Mouse (Mus musculus) heart, embryonic 10.5 days (tissue): Measurements from ENCODE around the gene Myrip. TPM values are rescaled to one million over a fixed set of nuclear protein-coding genes. Genes with fewer than 3 reads are reported as not detected.
"Not testable (repeated sequence)": the region's sequence is repeated elsewhere in the genome, so short reads cannot be mapped to it uniquely, and the experiment has no call there.

Experiments used
- DNase-seq: peaks from one replicate; pipeline ENCODE4 v3.0.0-alpha.2; 2017; ENCODE audit warnings: low spot score
- H3K27ac ChIP-seq: fragments of 300-500 bp; sonication (generic); 2 replicates; pipeline ENCODE4 v1.5.1; 2016; ENCODE audit warnings: mild to moderate bottlenecking
- H3K27me3 ChIP-seq: fragments of 300-500 bp; sonication (generic); 2 replicates; pipeline ENCODE4 v1.6.1; 2016; ENCODE audit warnings: mild to moderate bottlenecking; ENCODE audit not compliant: poor library complexity, insufficient read depth, severe bottlenecking
- H3K36me3 ChIP-seq: fragments of 300-500 bp; sonication (generic); 2 replicates; pipeline ENCODE4 v1.6.1; 2016; ENCODE audit warnings: mild to moderate bottlenecking, moderate library complexity
- H3K4me1 ChIP-seq: fragments of 300-500 bp; sonication (generic); 2 replicates; pipeline ENCODE4 v1.6.1; 2016; ENCODE audit warnings: mild to moderate bottlenecking
- H3K4me3 ChIP-seq: fragments of 300-500 bp; sonication (generic); 2 replicates; pipeline ENCODE4 v1.5.1; 2016; ENCODE audit warnings: mild to moderate bottlenecking, moderate library complexity
- H3K9me3 ChIP-seq: fragments of 300-500 bp; sonication (generic); 2 replicates; pipeline ENCODE4 v1.6.1; 2016; ENCODE audit warnings: mild to moderate bottlenecking, moderate library complexity
- WGBS: fragments of 180-500 bp; shearing (Covaris S2); methylation state at CpG from one replicate; pipeline ENCODE4 v1.1.7; 2016; 5-methylcytosine and 5-hydroxymethylcytosine counted together
- polyA plus RNA-seq: library from polyadenylated mRNA; unstranded; fragments of >200 nt; fragmentation: Nextera tagmentation; extraction: Ambion mirVana; gene quantifications from 2 replicates; pipeline ENCODE4 v1.2.1, GENCODE M21; 2016

Myrip gene
- polyA plus RNA-seq, 1 experiment from 2014 or later: 0.15 TPM

GRCm38 (mm10) chr9:120302980-120303452, 1.7 kb downstream of the Myrip start:
- 12% methylated on average over 19 of the region's 19 CpGs for WGBS
- H3K4me1 ChIP-seq: peaks cover 20% of the 10 kb centered on the region
- H3K9me3 ChIP-seq: peaks cover 5% of the 10 kb centered on the region; the same call in 1 of the 2 replicates
- no peak for DNase-seq
- H3K4me3 ChIP-seq: peak overlapping the region; percentile 75
- H3K36me3 ChIP-seq: no peaks in the 10 kb centered on the region
- H3K27me3 ChIP-seq: peaks cover 65% of the 10 kb centered on the region
- H3K27ac ChIP-seq: no peak overlapping the region

- H3K36me3 ChIP-seq: no peaks in the 10 kb centered on the region
- WGBS: under 1% methylated on average over 101 of the region's 103 CpGs
- 0 out of 2 replicates have a peak overlapping the region, but pooled peaks have one; percentile 47 for H3K27ac ChIP-seq
- peaks cover 68% of the 10 kb centered on the region for H3K27me3 ChIP-seq
- peaks cover 5% of the 10 kb centered on the region; the same call in 1 of the 2 replicates for H3K9me3 ChIP-seq
- no peak for DNase-seq
- peaks cover 20% of the 10 kb centered on the region for H3K4me1 ChIP-seq
- H3K4me3 ChIP-seq: peak overlapping the region; percentile 75
These were observed 2.4 kb downstream of the Myrip start for GRCm38 (mm10) chr9:120303453-120304299.

- no peak overlapping the region for H3K27ac ChIP-seq
- H3K9me3 ChIP-seq: peaks cover 5% of the 10 kb centered on the region; the same call in 1 of the 2 replicates
- H3K4me3 ChIP-seq: peak overlapping the region; percentile 75
- DNase-seq: no peak
- no peaks in the 10 kb centered on the region for H3K36me3 ChIP-seq
- peaks cover 20% of the 10 kb centered on the region for H3K4me1 ChIP-seq
- 5% methylated on average over 54 of the region's 54 CpGs for WGBS
- H3K27me3 ChIP-seq: peaks cover 68% of the 10 kb centered on the region
These were observed 3.2 kb downstream of the Myrip start for GRCm38 (mm10) chr9:120304300-120305137.

GRCm38 (mm10) chr9:120315171-120315570, 13.9 kb downstream of the Myrip start:
- no peak for DNase-seq
- 68% methylated on average over 3 of the region's 3 CpGs for WGBS
- Histone ChIP-seq H3K9me3 (0 out of 2 replicates have a peak, but pooled peaks cover 4% of the 10 kb centered on the region), H3K4me3 (no peak overlapping the region), H3K4me1 (no peaks in the 10 kb centered on the region), H3K36me3 (no peaks in the 10 kb centered on the region), H3K27ac (no peak overlapping the region), H3K27me3 (peaks cover 5% of the 10 kb centered on the region; the same call in 1 of the 2 replicates)

- Histone ChIP-seq H3K36me3 (no peaks in the 10 kb centered on the region), H3K27ac (no peak overlapping the region), H3K9me3 (0 out of 2 replicates have a peak, but pooled peaks cover 8% of the 10 kb centered on the region), H3K4me1 (peaks cover 7% of the 10 kb centered on the region; the same call in 1 of the 2 replicates), H3K4me3 (no peak overlapping the region), H3K27me3 (no peaks in the 10 kb centered on the region)
- WGBS: 77% methylated on average over 9 of the region's 9 CpGs
- no peak for DNase-seq
These were observed 17.8 kb downstream of the Myrip start for GRCm38 (mm10) chr9:120319099-120319498.

GRCm38 (mm10) chr9:120320573-120320972, 19.3 kb downstream of the Myrip start:
- H3K27me3 ChIP-seq: no peaks in the 10 kb centered on the region
- 0 out of 2 replicates have a peak, but pooled peaks cover 8% of the 10 kb centered on the region for H3K9me3 ChIP-seq
- DNase-seq: no peak
- 84% methylated on average over 2 of the region's 2 CpGs for WGBS
- H3K4me1 ChIP-seq: peaks cover 7% of the 10 kb centered on the region; the same call in 1 of the 2 replicates
- H3K27ac ChIP-seq: no peak overlapping the region
- H3K36me3 ChIP-seq: no peaks in the 10 kb centered on the region
- no peak overlapping the region for H3K4me3 ChIP-seq

GRCm38 (mm10) chr9:120322702-120323426, 21.6 kb downstream of the Myrip start:
- H3K9me3 ChIP-seq: peaks cover 8% of the 10 kb centered on the region; the same call in 1 of the 2 replicates
- peaks cover 7% of the 10 kb centered on the region; the same call in 1 of the 2 replicates for H3K4me1 ChIP-seq
- H3K4me3 ChIP-seq: no peak overlapping the region
- no peaks in the 10 kb centered on the region for H3K27me3 ChIP-seq
- H3K27ac ChIP-seq: no peak overlapping the region
- H3K36me3 ChIP-seq: no peaks in the 10 kb centered on the region
- WGBS: 74% methylated on average over 15 of the region's 15 CpGs
- no peak for DNase-seq

- DNase-seq, H3K4me1 ChIP-seq, H3K27ac ChIP-seq, H3K27me3 ChIP-seq, H3K36me3 ChIP-seq, H3K4me3 ChIP-seq, H3K9me3 ChIP-seq: not testable (repeated sequence)
- WGBS: 62% methylated on average over 3 of the region's 3 CpGs
These were observed 29.7 kb downstream of the Myrip start for GRCm38 (mm10) chr9:120331048-120331447.

- Histone ChIP-seq H3K9me3 (no peaks in the 10 kb centered on the region), H3K4me3 (no peak overlapping the region), H3K27me3 (0 out of 2 replicates have a peak, but pooled peaks cover 8% of the 10 kb centered on the region), H3K27ac (no peak overlapping the region), H3K4me1 (0 out of 2 replicates have a peak, but pooled peaks cover 2% of the 10 kb centered on the region), H3K36me3 (no peaks in the 10 kb centered on the region)
- 45% methylated on average over 4 of the region's 4 CpGs for WGBS
- DNase-seq: no peak
These were observed 36.9 kb downstream of the Myrip start for GRCm38 (mm10) chr9:120338172-120338571.

GRCm38 (mm10) chr9:120339975-120340695, 38.8 kb downstream of the Myrip start:
- DNase-seq: no peak
- Histone ChIP-seq H3K36me3 (no peaks in the 10 kb centered on the region), H3K9me3 (no peaks in the 10 kb centered on the region), H3K4me1 (0 out of 2 replicates have a peak, but pooled peaks cover 2% of the 10 kb centered on the region), H3K27me3 (0 out of 2 replicates have a peak, but pooled peaks cover 6% of the 10 kb centered on the region), H3K27ac (no peak overlapping the region), H3K4me3 (no peak overlapping the region)
- 67% methylated on average over 10 of the region's 10 CpGs for WGBS

GRCm38 (mm10) chr9:120343123-120343790, 41.9 kb downstream of the Myrip start:
- no peaks in the 10 kb centered on the region for H3K36me3 ChIP-seq
- H3K4me1 ChIP-seq: peaks cover 13% of the 10 kb centered on the region; the same call in 1 of the 2 replicates
- no peak overlapping the region for H3K4me3 ChIP-seq
- H3K27ac ChIP-seq: no peak overlapping the region
- 57% methylated on average over 4 of the region's 4 CpGs for WGBS
- no peak for DNase-seq
- H3K27me3 ChIP-seq: 0 out of 2 replicates have a peak, but pooled peaks cover 5% of the 10 kb centered on the region
- no peaks in the 10 kb centered on the region for H3K9me3 ChIP-seq
